ENCODE assay signal across 17 mouse cellular contexts in the genomic region with DNA sequence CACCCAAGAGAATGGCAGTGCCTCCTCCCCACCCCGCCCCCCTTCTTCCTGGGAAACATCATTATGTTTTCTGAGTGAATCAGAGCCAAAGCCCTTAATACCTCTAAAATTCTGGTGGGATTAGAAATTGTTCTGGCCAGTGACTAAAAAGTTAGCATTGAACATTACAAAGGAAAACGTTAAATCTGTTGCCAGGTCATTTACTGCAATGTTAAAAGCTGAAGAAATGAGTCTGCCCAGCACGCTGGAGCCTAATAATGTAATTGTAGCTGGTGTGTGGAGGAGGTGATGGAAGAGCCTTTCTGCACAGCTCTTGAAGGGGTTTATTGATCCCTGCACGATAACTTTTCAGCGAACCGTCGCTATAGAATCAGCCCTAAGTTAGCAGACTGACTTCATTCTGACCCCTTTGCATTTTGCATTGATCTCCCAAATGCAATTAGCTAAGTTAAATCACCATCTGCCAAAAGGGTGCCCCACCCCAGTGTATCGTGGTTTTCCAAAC.
"Had no signal": no experiment of that assay in that cellular context is flagged by ENCODE, and none has a peak within 500 bp of the region (broad histone marks: within the 10 kb centered on the region; RNA-seq: fewer than 3 reads in every experiment).

No protein-coding gene starts in this region.

- H3K27me3 ChIP-seq: midbrain, embryonic 12.5 days; neural tube, embryonic 13.5 days; neural tube, embryonic 15.5 days had no signal

- H3K9me3 ChIP-seq: neural tube, embryonic 13.5 days; neural tube, embryonic 15.5 days had no signal

- DNase-seq: lung, embryonic 14.5 days; lung, postnatal 10 days; lung, postnatal 4 days; midbrain, embryonic 14.5 days; right cerebral cortex, adult 18-20 months; right cerebral cortex, postnatal 25 days; right cerebral cortex, postnatal 4 days; spleen, adult 18-20 months; thymus, adult 18-20 months; thymus, postnatal 14 days; thymus, postnatal 36 days had no signal

- H3K36me3 ChIP-seq: neural tube, embryonic 13.5 days; neural tube, embryonic 15.5 days had no signal

- ATAC-seq: midbrain, embryonic 16.5 days had no signal

- H3K27ac ChIP-seq: midbrain, embryonic 10.5 days; midbrain, embryonic 12.5 days; neural tube, embryonic 13.5 days; neural tube, embryonic 15.5 days had no signal

- H3K4me2 ChIP-seq: lung, embryonic 14.5 days; midbrain, embryonic 12.5 days; neural tube, embryonic 13.5 days; neural tube, embryonic 15.5 days had no signal

- H3K9ac ChIP-seq: lung, embryonic 14.5 days; midbrain, embryonic 12.5 days; neural tube, embryonic 13.5 days; neural tube, embryonic 15.5 days had no signal

- H3K4me3 ChIP-seq: midbrain, embryonic 10.5 days; midbrain, embryonic 12.5 days; myocyte; neural tube, embryonic 13.5 days; neural tube, embryonic 15.5 days had no signal

- H3K4me1 ChIP-seq: midbrain, embryonic 10.5 days; midbrain, embryonic 12.5 days; neural tube, embryonic 13.5 days; neural tube, embryonic 15.5 days had no signal
